Mouse (Mus musculus): ENCODE results near the gene Il20.
A peak's percentile ranks its signal among the peaks of the same experiment; 100 is the strongest.

The Il20 gene

DNA sequence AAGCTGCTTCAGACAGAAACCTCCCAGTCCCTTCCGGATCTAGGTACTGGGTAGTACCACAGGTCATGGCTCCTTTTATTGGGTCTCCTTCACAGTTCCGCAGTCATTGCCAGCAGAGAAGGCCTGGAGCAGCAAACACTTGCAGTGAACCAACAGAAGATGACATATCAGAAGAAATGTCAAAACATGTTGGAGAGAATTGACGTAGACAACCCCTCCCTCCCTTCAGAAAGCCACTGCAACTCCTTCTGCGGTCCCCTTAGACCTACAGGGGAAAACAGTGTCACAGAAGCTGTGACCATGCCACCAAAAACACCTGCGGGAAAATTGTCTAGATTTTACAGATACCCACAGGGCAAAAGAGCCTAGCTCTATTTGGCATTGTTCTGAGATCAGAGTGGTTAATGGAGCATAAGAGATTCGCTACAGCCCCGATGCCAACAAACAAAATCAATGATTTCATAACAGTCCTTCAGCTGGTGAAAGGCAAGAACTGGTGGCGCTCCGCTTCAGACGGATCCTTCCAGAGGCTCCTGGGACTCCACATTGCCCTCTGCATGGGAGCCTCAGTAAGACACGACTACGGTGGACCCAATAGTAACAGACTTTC is at the start of gene Il20:
Il20 (minus strand) TSS at position 51 of the 610 bp plus-strand sequence.
- no peak for DNase-seq (ENCODE audit: low spot score in 2 of 2)

DNA sequence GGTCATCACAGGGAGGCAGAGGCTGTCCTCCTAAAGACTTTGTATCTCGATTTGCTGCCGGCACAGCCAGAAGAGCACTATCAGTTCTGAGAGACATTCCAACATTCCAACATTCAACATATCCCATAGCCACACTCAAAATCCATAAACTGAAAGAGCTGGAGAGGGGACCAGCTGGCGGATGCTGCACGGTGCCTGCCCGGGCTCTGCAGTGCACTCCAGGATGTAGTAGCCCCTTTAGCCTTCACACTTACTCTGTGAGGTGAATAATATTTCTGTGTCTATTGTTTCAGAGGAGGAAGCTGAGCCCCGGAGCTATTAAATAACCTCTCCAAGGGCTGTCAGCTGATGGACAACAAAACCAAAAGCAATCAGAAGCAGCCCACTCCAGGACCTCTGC is 35.7 kb upstream of the Il20 start:
- no peak for DNase-seq (ENCODE audit: low spot score in 2 of 2)

DNA sequence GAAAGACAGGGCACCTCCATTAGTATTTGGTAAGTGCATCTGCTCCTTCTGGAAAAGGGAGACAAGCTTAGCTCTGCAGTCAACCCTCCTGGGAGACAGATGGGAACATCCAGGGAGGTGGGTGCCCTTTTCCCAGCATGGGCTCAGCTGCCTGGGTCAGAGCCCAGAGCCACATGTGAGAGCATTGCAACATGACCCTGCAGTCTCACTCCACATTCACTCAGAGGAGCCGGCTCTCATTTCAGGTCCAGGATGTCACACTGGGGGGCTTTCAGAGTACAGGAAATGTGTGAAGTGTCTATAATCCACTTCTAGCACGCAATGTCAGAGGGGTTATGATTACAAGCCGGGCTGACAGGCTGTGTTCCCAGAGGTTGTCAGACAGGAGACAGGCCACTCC is 30.6 kb upstream of the Il20 start:
- no peak for DNase-seq (ENCODE audit: low spot score in 2 of 2)

DNA sequence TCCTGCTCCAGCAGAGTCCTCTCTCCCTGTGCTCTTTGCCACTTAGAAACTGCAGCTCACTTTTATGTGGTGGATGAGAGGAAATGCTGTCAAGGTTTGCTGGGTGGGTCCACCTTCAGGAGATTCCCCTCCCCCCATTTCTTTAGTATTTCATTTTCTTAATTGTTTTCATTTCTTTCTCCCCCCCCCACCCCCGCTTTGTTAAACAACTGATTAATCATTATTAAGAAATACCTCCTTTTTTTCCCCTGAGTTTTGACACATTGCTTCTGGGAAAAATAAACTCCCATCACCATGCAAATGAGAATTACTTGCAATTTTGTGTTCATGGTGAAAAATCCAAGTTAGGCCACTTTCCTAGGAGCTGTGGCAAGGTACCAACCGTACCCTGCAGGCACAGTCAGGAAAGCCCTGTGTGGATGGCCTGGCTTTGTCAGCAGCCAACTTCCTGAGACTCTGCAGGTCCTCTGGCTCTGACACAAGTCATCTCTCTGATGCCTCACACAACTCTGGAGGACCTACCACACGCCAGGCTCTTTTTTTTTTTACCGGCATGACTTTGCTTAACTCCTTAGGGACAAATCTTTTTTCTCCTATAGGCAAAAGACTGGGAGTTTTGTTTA is 28.9 kb upstream of the Il20 start, which contains the start of gene Il19:
Il19 (minus strand) TSS at position 51 of the 623 bp plus-strand sequence.
- DNase-seq (ENCODE audit: low spot score in 2 of 2) = no peak

DNA sequence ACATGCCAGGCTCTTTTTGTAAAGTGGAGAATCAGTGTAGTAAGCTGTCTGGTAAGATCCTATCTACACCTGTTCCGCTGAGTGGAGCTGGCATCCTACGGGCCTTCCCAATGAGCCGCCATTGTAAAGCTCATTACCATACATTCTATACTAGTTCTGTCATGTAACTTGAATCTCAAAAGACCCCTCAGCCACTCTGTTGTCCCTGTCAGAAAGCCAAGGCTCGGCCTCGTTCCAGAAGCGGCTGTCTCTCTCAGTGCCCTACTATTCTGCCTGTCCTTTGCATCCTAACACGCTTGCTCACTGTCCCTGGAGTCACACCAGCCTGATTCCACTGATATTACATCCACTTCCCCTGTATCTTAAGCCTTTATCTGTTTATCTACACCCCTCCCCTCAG is 26.9 kb upstream of the Il20 start:
- no peak for DNase-seq (ENCODE audit: low spot score in 2 of 2)

DNA sequence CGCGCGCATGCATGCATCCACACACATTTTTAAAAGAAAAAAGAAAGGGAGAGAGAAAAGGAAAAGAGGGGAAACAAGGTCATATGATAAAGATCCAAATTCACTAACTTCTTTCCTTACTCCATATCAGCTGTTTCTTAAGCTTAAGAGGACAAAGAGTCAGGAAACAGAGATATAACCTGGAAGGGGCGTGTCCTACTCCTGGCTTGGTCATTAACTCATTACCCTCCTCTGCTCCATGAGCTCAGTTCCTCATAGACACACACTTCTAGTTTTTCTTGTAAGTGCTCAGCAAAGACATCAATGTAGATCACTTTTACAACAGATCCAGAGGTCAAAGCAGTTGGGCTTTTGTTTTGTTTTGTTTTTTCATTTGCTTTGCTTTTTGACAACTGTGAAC is 25.9 kb upstream of the Il20 start:
- DNase-seq (ENCODE audit: low spot score in 2 of 2) = no peak

DNA sequence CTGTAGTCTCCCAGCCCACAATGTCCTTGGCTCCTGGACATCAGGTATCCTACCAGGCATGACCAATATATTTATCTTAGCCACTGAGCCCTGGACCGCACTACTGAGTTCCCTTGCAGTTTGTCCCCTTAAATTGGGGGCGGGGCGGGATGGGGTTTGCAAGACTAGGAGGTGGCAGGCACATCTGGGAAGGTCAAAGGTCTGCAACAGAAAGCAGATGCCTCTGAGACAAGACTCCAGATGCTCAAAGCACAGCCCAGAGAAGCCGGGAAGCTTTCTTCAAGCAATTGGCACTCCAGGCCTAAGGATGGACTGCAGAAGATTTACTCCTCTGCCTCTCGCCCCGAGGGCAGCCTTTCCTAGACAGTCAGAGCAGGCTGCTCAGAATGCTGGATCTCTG is 25.1 kb upstream of the Il20 start:
- no peak for DNase-seq (ENCODE audit: low spot score in 2 of 2)

DNA sequence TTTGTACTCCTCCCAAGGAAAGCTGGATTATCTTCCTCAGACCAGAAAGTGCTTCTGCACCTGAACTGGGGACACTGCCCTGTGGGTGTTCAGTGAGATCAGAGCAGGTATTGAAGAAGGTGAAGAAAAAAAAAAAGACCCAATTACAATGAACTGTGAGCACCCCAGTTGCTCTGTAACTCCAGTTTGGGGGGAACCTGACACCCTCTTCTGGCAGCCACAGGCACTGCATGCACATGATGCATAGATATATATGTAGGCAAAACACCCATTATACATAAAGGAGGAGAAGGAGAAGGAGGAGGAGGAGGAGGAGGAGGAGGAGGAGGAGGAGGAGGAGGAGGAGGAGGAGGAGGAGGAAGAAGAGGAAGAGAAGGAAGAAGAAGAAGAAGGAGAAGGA is 15.2 kb upstream of the Il20 start:
- DNase-seq (ENCODE audit: low spot score in 2 of 2) = no peak

DNA sequence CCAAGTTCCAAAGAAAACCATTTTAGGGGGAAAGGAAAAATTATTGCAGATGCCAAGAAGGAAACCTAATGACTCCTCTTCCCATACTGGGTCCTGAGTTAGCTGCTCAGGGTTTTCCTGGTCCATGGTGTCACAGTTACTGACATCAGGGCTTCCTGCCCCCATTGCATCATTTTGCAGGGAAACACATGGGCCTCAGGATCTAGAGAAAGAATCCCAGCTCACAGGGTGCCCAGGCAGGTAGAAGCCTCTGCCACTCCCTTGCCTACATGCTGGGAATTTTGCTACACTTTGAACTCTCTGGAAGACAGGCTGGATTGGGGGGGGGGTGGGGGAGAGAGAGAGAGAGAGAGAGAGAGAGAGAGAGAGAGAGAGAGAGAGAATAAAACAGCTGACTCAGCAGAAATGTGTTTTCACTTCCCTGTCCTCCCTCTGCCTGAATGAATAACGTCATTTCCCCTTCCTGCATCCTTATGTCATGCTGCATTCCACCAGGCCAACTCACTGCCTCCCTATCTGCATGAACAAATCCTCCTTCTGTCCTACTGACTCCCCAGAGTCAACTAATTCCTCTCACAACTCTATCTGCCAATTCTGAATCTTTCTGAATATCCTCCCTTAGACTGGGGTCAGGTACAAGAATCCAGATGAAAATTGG is 7.2 kb upstream of the Il20 start:
- no peak for DNase-seq (ENCODE audit: low spot score in 2 of 2)

DNA sequence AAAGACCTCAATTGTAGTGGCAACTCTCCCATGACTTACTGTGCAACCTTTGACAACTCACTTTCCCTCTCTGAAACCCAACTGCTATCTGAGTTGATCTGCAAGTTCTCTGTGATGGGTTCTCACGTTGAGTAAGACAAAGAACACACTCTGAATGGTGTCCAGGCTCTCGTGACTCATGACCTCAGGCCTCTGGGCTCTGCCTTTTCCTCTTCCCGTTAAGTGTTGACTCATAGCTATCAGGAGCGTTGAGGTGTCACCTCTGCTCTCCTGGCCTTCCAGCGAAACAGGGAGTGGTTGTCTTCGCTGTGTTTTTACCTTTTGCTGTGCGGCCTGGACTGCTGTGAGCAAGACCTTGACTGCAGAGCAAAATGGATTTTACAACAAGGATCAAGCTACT is 8.7 kb downstream of the Il20 start:
- DNase-seq (ENCODE audit: low spot score in 2 of 2) = no peak

DNA sequence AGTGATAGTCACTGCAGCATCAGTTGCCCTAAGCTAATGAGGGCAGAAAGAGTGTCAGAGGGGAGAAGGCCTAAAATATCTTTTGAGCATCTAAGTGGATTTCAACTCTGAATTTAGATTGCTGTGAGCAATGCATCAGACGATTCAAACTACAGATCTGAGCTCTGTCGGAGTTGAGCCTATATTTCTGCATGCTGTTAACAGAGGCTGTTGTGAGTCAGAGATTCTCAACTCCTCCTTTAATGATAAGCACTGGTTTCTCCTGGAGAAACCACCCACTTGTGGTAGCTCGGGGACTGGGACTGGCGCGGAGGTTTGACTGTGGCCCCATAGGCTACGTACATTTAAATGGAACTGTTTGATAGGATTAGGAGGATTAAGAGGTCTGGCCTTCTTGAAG is 16.8 kb downstream of the Il20 start:
- DNase-seq (ENCODE audit: low spot score in 2 of 2) = no peak

DNA sequence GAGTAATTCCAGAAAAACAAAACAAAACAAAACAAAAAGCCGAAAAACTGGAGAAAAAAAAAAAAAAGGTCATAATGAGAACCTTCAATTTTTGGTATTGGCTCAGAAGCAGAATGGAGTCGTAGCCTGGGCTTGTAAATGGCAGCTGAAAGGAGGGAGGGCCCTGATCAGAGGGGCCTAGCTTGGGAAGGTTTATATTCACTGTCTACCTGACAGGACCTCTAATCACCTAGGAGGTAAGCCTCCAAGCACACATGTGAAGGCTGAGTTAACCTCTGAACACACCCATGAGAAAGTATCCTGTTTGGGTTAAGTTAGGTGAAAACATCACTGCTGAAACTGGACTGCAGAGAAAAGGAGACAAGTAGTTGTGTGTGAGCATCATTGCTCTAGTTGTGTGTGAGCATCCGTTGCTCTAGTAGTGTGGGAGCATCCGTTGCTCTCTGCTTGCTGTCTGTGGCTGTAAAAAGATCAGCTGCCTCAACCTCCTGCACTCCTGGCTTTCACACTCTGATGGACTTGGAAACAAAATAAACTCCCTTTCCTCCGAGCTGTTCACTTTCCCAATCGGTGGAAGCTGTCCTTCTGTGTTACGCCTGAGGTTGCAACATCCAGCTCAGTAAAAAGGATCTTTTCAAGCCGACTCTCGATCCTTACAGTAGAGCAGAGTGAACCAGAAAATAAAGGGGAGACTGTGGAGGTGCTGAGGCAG is 17.8 kb downstream of the Il20 start:
- DNase-seq (ENCODE audit: low spot score in 2 of 2) = no peak

DNA sequence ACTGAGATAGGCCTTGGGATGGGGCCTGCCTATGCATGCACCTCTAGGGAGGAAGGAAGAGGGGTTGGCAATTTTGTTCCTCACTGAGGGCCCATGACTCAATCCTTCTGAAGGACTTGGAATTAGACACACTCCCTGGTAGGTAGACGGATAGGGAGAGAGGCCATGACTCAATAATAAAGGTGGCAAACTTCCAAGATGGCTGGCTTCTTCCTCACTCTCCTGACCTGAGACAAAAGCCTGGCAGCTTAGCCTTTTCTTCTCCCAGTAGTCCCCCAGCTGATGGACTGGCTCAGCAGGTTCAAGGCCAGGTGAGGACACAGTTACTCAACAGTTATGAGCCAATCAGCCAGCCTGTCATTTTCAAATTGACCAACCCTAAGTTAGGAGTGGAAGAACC is 18.8 kb downstream of the Il20 start:
- no peak for DNase-seq (ENCODE audit: low spot score in 2 of 2)

DNA sequence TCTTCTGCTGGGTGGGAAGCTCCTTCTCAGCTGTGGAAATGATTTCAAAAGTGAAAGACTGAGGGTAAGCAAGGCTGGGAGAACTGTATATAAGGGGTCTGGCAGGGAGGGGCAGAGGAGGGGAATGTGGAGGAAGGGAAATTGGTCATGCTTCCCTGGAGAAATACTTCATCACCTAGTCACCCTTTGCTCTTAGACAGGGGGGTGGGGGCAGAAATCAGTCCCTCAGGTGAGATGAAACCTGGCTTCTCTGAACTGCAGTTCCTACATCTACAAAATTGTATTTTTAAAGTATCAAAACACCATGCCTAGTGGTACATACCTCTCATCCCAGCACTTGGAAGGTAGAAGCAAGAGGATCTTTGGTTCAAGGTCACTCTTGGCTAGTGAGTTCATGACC is 23.9 kb downstream of the Il20 start, which contains the start of gene Il24:
Il24 (minus strand) TSS at position 101 of the 400 bp plus-strand sequence.
- no peak for DNase-seq (ENCODE audit: low spot score in 2 of 2)

DNA sequence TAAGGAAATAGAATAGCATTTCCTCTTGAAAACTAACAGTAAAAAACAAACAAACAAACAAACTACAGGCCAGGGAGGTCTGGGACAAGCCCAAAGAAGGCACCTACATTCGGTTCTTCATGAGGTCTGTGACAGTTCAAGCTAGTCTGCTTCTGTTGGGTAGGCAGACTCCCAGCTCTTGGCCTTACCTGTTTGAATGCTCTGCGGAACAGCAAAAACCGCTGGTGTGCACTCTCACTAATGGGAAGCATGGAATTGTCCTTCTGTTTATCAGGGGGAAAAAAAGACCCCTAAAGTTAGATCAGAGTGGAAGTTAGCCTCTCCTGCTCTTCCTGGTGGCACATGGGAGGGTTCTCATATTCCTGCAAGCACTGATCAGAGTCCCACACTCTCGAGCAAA is 28.1 kb downstream of the Il20 start:
- no peak for DNase-seq (ENCODE audit: low spot score in 2 of 2)

DNA sequence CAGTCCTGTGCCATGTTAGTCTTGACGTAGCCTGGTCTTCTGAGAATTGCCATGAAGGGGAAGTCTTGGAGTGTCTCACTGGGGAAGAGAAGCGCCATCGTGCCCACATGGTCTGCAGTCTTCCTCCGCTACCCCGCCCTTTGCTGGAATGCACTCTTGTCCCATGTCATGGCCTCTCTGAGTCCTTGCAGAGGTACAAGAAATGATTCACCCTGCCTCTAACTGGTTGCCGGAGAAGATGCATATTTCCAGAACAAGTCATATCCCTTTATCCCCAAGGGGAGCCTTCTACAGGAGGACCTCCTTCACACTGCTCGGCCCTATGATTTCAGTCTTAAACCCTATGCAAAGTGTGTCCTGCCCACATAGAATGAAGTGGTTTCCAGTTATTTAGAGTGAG is 31.3 kb downstream of the Il20 start:
- no peak for DNase-seq (ENCODE audit: low spot score in 2 of 2)

DNA sequence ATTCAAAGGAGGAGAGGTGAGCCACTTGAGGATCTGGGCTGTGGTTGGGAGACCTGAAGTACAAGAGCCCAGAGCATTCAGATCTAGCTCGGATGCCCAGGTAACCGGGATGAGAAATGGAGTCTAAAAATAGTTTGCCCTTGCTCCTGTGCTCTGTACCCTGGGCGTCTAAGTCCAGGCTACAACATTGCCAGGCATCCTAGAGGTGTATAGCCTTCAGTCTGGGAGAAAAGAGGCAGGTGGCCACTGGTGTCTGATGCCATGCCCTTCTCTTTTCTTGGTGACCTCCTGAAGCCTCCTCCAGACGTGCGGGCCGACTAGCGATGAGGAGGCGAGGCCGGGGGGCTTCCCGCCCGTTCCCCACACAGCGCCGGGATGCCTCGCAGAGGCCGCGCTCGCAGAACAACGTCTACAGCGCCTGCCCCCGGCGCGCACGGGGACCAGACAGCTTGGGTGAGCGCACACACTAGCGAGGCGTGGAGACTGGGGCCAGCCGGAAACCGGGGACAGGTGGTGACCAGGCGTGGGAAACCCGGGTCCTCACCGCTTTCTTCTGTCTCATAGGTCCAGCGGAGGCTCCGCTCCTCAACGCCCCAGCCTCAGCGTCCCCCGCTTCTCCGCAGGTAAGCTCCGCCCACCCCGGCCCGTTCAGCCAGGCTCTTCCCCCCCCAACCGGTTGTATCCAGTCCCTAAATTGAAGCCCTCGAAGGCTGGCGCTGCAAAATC is 33.2 kb downstream of the Il20 start:
- no peak for DNase-seq (ENCODE audit: low spot score in 2 of 2)

DNA sequence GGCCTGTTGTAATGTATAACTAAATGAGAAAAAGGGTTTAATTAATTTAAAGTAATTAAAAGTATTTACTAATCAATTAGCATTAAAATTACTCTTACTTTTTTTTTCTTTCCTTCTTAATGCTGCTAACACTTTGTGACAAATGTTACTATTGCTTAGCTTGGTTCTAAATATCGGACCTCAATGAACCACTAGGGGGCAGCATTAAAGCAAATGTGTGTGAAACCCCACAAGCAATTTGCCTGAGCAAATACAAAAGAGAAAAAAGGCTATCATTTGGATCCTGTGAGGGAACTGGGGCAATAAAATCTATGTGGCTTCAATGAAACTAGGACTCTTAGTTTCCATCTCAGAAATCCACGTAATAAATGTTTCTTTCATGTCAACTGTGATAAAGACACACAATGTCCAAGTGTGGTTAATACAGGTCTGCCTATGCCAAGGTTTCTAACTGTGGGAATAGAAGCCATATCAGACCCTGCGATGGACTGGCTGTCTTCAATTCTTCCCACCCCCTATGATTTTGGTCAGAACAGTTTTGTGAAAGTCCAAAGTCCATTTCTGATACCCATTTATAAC is 34.2 kb downstream of the Il20 start:
- peak; percentile 48 to 74 for DNase-seq (ENCODE audit: low spot score in 2 of 2)

DNA sequence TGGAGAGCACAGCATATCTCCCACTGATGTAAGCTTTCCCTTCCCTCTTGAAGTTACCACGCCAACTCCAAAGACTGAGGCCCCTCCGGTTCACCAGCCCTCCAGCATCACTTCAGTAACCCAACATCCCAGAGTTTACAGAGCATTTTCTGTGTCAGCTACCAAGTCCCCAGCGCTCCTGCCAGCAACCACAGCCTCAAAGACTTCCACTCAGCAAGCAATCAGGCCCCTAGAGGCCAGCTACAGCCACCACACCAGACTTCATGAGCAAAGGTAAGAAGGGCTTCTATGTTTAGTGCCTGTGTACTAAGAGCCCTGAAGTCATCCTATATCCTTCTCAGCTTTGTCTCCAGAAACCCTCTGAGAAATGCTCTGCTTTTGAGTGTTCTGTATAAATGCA is 35.3 kb downstream of the Il20 start:
- DNase-seq (ENCODE audit: low spot score in 2 of 2) = no peak

DNA sequence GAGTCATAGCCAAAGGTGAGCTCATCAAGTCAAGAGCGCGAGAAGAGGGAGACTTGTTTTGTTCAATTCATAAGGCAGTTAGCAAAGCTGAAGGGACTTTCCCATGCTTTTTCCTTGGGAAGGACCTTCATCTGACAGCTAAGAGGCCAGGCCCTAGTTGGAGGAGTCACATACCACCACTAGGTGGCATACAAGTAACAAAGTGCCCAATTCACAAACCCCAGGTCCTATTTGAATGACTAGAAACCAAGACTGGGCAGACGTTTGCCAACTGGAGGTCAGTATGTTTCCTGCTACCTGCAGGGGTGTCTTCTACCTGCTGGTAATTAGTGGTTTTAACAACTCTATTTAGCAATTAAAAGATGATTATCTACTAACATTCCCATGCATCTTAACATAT is 36.1 kb downstream of the Il20 start:
- DNase-seq (ENCODE audit: low spot score in 2 of 2) = peak; percentile 54 to 62

DNA sequence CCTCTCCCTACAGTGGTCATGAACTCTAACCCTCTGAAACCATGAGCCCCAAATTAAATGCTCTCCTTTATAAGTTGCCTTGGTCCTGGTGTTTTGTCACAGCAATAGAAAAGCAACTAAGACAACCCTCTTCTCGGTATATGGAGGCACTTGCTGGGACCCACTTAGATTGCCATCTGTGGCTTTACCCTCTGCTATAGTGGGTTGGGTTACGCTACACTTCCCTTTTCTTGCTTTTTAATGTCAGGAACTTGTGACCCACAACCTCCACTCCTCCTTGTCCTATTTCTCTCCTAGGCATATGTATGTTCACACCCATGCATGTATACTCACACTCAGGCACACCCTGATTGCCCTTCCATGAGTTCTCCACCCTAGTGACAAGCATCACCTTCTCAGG is 38.3 kb downstream of the Il20 start:
- no peak for DNase-seq (ENCODE audit: low spot score in 2 of 2)
